Mouse (Mus musculus) hindbrain, embryonic 13.5 days (tissue): ENCODE measurements at regions not wholly inside any gene's neighbourhood (a gene's known extent, or its start where the extent isn't known, plus 50 kb on each side); places are given as distances from the start of the nearest gene placed in this dataset.

Source experiments
- ATAC-seq: fragments of 200-750 bp; cut with Nextera tagmentation; 2 replicates; pipeline ENCODE4 v1.8.0; 2017; ENCODE audit warnings: moderate TSS enrichment; ENCODE audit not compliant: low FRiP score
- H3K27ac ChIP-seq: fragments of 300-500 bp; sonication (generic); 2 replicates; pipeline ENCODE4 v1.5.1; 2015; ENCODE audit warnings: inconsistent platforms, mild to moderate bottlenecking, moderate library complexity
- H3K27me3 ChIP-seq: fragments of 300-500 bp; sonication (generic); 2 replicates; pipeline ENCODE4 v1.6.1; 2015; ENCODE audit warnings: mild to moderate bottlenecking, inconsistent platforms
- H3K36me3 ChIP-seq: fragments of 300-500 bp; sonication (generic); 2 replicates; pipeline ENCODE4 v1.6.1; 2015; ENCODE audit warnings: mild to moderate bottlenecking, inconsistent platforms
- H3K4me1 ChIP-seq: fragments of 300-500 bp; sonication (generic); replicated peaks from 2 replicates; pipeline ENCODE4 v1.6.1; 2015; ENCODE audit warnings: inconsistent platforms
- H3K4me2 ChIP-seq: fragments of 300-500 bp; sonication (generic); 2 replicates; pipeline ENCODE4 v1.6.1; 2015; ENCODE audit warnings: inconsistent platforms, mild to moderate bottlenecking, moderate library complexity
- H3K4me3 ChIP-seq: fragments of 300-500 bp; sonication (generic); 2 replicates; pipeline ENCODE4 v1.5.1; 2015; ENCODE audit warnings: mild to moderate bottlenecking, inconsistent platforms
- H3K9ac ChIP-seq: fragments of 300-500 bp; sonication (generic); 2 replicates; pipeline ENCODE4 v1.6.1; 2015; ENCODE audit warnings: mild to moderate bottlenecking, inconsistent platforms
- H3K9me3 ChIP-seq: fragments of 300-500 bp; sonication (generic); 2 replicates; pipeline ENCODE4 v1.6.1; 2016; ENCODE audit warnings: inconsistent platforms
- WGBS: fragments of 180-500 bp; shearing (Covaris S2); methylation state at CpG from one replicate; pipeline ENCODE4 v1.1.7; 2015; 5-methylcytosine and 5-hydroxymethylcytosine counted together

GRCm38 (mm10) chr6:88964071-88964470 is 62.0 kb downstream of the Tpra1 start:
- 76% methylated on average over 7 of the region's 7 CpGs for WGBS
- H3K4me1 ChIP-seq = peaks cover 48% of the 10 kb centered on the region

GRCm38 (mm10) chr6:88964911-88965310 is 62.9 kb downstream of the Tpra1 start:
- H3K4me2 ChIP-seq = no peak overlapping the region
- no peaks in the 10 kb centered on the region for H3K9me3 ChIP-seq
- 0 out of 2 replicates have a peak overlapping the region, but pooled peaks have one; percentile 35 for H3K9ac ChIP-seq
- peaks cover 48% of the 10 kb centered on the region for H3K4me1 ChIP-seq
- no peak for ATAC-seq
- no peaks in the 10 kb centered on the region for H3K36me3 ChIP-seq
- H3K4me3 ChIP-seq = no peak overlapping the region
- WGBS = 90% methylated on average over 6 of the region's 6 CpGs
- H3K27me3 ChIP-seq = peaks cover 20% of the 10 kb centered on the region; the same call in 1 of the 2 replicates
- H3K27ac ChIP-seq = peak overlapping the region; percentile 76; the same call in 1 of the 2 replicates

More at GRCm38 (mm10) chr6:88964071-88964470, 62.0 kb downstream of the Tpra1 start:
- H3K36me3 ChIP-seq = no peaks in the 10 kb centered on the region
- H3K27me3 ChIP-seq = peaks cover 16% of the 10 kb centered on the region; the same call in 1 of the 2 replicates
- ATAC-seq = no peak
- H3K9ac ChIP-seq = no peak overlapping the region
- H3K27ac ChIP-seq = no peak overlapping the region
- no peak overlapping the region for H3K4me3 ChIP-seq
- no peaks in the 10 kb centered on the region for H3K9me3 ChIP-seq
- H3K4me2 ChIP-seq = no peak overlapping the region

DNA sequence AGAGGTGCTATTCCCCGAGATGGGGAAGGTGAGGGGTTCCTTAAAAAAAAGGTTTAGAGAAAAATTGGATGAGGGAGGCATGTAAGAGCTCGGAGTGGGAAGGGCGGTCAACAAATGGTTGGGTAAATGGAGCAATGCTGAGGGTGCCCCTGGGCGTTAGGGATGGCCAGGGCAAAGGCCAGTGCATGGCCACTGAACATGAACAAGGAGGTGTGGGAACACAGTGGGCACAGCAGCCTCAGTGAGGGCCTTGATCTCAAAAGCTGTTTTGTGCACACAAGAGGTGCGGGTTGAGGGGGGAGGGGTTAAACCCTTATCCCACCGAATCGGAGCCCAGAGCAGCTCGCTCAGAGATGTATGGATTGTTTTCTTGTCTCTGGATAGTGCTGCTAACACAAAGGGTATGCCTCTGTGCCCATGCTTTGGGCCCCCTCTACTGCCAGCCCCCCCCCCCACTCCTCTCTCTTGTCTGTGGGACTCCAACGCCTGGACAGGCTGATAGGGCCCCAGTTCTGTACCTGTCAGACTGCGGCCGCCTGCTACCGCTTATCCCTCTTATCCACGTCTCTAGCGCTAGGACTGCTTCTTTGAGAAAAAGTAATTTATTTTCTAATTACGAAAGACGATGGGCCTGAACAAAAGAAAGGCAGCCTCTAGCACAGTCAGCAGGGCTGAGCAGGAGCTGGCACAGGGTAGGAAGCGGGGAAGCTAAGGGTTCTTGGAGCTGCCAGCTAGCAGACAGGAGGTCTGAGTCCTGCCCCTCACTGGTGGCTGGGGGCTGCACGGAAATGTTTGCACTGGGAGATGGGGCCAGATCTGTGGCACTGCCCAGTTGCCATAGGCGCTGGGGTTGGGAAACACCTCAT is 63.5 kb downstream of the Tpra1 start:
- peak overlapping the region; percentile 76 for H3K27ac ChIP-seq
- peak; percentile 71 for ATAC-seq
- peaks cover 23% of the 10 kb centered on the region; the same call in 1 of the 2 replicates for H3K27me3 ChIP-seq
- H3K9me3 ChIP-seq = no peaks in the 10 kb centered on the region
- H3K4me2 ChIP-seq = no peak overlapping the region
- H3K9ac ChIP-seq = peak overlapping the region; percentile 35; the same call in 1 of the 2 replicates
- H3K4me1 ChIP-seq = peaks cover 48% of the 10 kb centered on the region
- no peak overlapping the region for H3K4me3 ChIP-seq
- no peaks in the 10 kb centered on the region for H3K36me3 ChIP-seq
- 32% methylated on average over 19 of the region's 19 CpGs for WGBS

DNA sequence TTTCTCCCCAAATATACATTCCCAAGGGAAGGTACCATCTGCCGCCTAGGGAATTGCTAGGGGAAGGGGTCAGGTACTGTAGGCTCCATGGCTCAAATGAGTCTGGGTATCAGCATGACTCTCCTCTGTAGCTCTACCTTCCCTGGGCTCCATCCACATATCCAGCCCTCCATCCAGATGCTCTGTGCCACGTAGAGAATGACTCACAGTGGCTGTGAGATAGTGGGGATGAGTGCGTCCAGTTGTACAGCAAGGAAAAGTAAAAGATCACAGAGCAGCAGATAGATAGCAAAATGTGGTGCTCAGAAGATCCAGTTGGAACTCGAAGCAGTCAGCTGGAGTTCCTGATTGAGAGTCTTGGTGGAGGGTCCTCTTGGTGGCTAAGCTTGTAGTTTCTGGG is 64.5 kb downstream of the Tpra1 start:
- peaks cover 49% of the 10 kb centered on the region for H3K4me1 ChIP-seq
- H3K27me3 ChIP-seq = peaks cover 20% of the 10 kb centered on the region; the same call in 1 of the 2 replicates
- no peak overlapping the region for H3K9ac ChIP-seq
- H3K4me2 ChIP-seq = no peak overlapping the region
- no peak overlapping the region for H3K4me3 ChIP-seq
- H3K36me3 ChIP-seq = no peaks in the 10 kb centered on the region
- WGBS = 90% methylated on average over 4 of the region's 4 CpGs
- ATAC-seq = no peak
- no peaks in the 10 kb centered on the region for H3K9me3 ChIP-seq
- 0 out of 2 replicates have a peak overlapping the region, but pooled peaks have one; percentile 76 for H3K27ac ChIP-seq

GRCm38 (mm10) chr6:88968842-88969241 is 66.8 kb downstream of the Tpra1 start:
- Histone ChIP-seq H3K36me3 (no peaks in the 10 kb centered on the region), H3K4me3 (no peak overlapping the region), H3K9me3 (no peaks in the 10 kb centered on the region), H3K27me3 (0 out of 2 replicates have a peak, but pooled peaks cover 21% of the 10 kb centered on the region), H3K4me2 (no peak overlapping the region), H3K9ac (no peak overlapping the region), H3K4me1 (peaks cover 72% of the 10 kb centered on the region), H3K27ac (no peak overlapping the region)
- ATAC-seq = no peak
- WGBS = 54% methylated on average over 4 of the region's 4 CpGs

GRCm38 (mm10) chr6:88971729-88972128 is 69.7 kb downstream of the Tpra1 start:
- no peak overlapping the region for H3K4me3 ChIP-seq
- no peak overlapping the region for H3K4me2 ChIP-seq
- H3K9me3 ChIP-seq = no peaks in the 10 kb centered on the region
- H3K4me1 ChIP-seq = peaks cover 84% of the 10 kb centered on the region
- peak overlapping the region; percentile 55 for H3K27ac ChIP-seq
- H3K27me3 ChIP-seq = 0 out of 2 replicates have a peak, but pooled peaks cover 28% of the 10 kb centered on the region
- 4% methylated on average over 9 of the region's 9 CpGs for WGBS
- ATAC-seq = no peak
- no peaks in the 10 kb centered on the region for H3K36me3 ChIP-seq
- H3K9ac ChIP-seq = 0 out of 2 replicates have a peak overlapping the region, but pooled peaks have one; percentile 49

- no peak for ATAC-seq
- H3K4me2 ChIP-seq = no peak overlapping the region
- peak overlapping the region; percentile 29; the same call in 1 of the 2 replicates for H3K9ac ChIP-seq
- H3K36me3 ChIP-seq = no peaks in the 10 kb centered on the region
- no peaks in the 10 kb centered on the region for H3K9me3 ChIP-seq
- peaks cover 100% of the 10 kb centered on the region for H3K4me1 ChIP-seq
- WGBS = 19% methylated on average over 7 of the region's 7 CpGs
- no peak overlapping the region for H3K4me3 ChIP-seq
- peak overlapping the region; percentile 81 for H3K27ac ChIP-seq
- 0 out of 2 replicates have a peak, but pooled peaks cover 24% of the 10 kb centered on the region for H3K27me3 ChIP-seq
Measured at GRCm38 (mm10) chr6:88974457-88974856, 72.4 kb downstream of the Tpra1 start.

DNA sequence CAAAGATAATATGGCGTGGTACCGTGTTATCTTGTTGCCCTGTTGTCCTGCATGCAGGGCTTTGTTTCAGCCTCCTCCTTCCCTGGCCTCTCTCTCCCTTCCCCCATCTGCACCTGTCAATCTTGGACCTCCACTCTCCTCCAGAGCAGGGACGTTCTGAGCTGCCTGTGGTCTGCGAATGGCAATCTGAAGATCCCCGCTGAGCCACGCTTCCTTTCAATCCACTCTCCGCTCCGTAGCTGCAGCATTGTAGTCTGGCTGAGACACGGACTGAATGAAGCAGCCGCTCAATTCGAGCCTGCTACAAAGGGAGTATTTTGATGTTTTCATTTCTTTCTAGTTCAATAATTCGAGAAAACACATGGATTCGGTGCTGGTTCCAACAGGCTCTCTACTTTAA is 74.5 kb downstream of the Tpra1 start:
- Histone ChIP-seq H3K9ac (0 out of 2 replicates have a peak overlapping the region, but pooled peaks have one; percentile 3), H3K36me3 (no peaks in the 10 kb centered on the region), H3K4me2 (peak overlapping the region; percentile 4; the same call in 1 of the 2 replicates), H3K9me3 (no peaks in the 10 kb centered on the region), H3K4me3 (no peak overlapping the region), H3K27me3 (0 out of 2 replicates have a peak, but pooled peaks cover 18% of the 10 kb centered on the region), H3K4me1 (peaks cover 94% of the 10 kb centered on the region), H3K27ac (peak overlapping the region; percentile 77)
- 2% methylated on average over 13 of the region's 13 CpGs for WGBS
- ATAC-seq = no peak

DNA sequence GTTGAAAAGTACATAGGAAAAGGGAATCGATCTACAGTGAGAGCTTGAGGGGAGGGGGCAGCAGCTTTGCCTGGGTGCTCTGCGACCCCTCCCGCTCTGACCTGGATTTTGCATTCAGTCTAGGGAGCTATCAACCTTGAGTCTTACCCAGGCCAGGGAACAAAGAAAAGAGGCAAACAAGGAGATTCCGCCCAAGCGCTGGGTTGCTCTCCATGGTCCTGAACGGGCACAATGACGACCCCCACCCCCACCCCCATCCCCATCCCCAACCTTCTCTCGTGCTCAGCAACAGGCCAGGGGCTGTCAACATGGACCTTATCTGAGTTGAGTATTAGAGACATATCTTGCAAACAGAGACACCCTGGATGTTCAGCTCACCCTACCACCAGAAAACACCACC is 74.9 kb downstream of the Tpra1 start:
- peaks cover 93% of the 10 kb centered on the region for H3K4me1 ChIP-seq
- no peak for ATAC-seq
- peak overlapping the region; percentile 4; the same call in 1 of the 2 replicates for H3K4me2 ChIP-seq
- H3K4me3 ChIP-seq = no peak overlapping the region
- peak overlapping the region; percentile 77 for H3K27ac ChIP-seq
- 0 out of 2 replicates have a peak, but pooled peaks cover 18% of the 10 kb centered on the region for H3K27me3 ChIP-seq
- H3K9ac ChIP-seq = 0 out of 2 replicates have a peak overlapping the region, but pooled peaks have one; percentile 14
- WGBS = 5% methylated on average over 8 of the region's 8 CpGs
- H3K9me3 ChIP-seq = no peaks in the 10 kb centered on the region
- H3K36me3 ChIP-seq = no peaks in the 10 kb centered on the region

DNA sequence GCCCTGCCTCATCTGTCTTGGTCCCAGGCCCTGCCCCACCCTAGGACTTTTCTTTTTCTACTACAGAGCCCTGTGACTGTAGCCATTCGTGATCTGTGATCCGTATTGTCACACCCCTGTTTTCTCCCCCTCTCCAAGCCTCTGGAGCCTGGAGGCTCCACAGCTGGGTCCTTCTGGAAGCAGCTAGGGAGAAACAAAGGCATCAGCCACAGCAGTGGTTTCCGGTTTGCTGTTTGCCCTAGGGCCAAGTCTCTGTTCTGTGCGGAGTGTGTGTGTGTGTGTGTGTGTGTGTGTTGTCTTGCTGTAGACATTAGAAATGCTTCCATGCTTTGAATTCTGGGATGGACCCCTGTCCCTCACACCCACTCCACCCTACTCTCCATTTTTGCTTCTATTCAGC is 76.9 kb downstream of the Tpra1 start:
- H3K27ac ChIP-seq = peak overlapping the region; percentile 61
- H3K27me3 ChIP-seq = 0 out of 2 replicates have a peak, but pooled peaks cover 25% of the 10 kb centered on the region
- ATAC-seq = no peak
- WGBS = 12% methylated on average over 4 of the region's 4 CpGs
- H3K4me1 ChIP-seq = peaks cover 77% of the 10 kb centered on the region
- no peak overlapping the region for H3K9ac ChIP-seq
- H3K36me3 ChIP-seq = no peaks in the 10 kb centered on the region
- H3K4me3 ChIP-seq = no peak overlapping the region
- H3K9me3 ChIP-seq = no peaks in the 10 kb centered on the region
- no peak overlapping the region for H3K4me2 ChIP-seq

GRCm38 (mm10) chr6:88980112-88980511 is 78.1 kb downstream of the Tpra1 start:
- Histone ChIP-seq H3K4me2 (no peak overlapping the region), H3K27ac (peak overlapping the region; percentile 80), H3K9me3 (no peaks in the 10 kb centered on the region), H3K36me3 (no peaks in the 10 kb centered on the region), H3K4me1 (peaks cover 73% of the 10 kb centered on the region), H3K9ac (0 out of 2 replicates have a peak overlapping the region, but pooled peaks have one; percentile 24), H3K27me3 (0 out of 2 replicates have a peak, but pooled peaks cover 29% of the 10 kb centered on the region), H3K4me3 (no peak overlapping the region)
- WGBS = under 1% methylated on average over 8 of the region's 8 CpGs
- ATAC-seq = peak; percentile 84

DNA sequence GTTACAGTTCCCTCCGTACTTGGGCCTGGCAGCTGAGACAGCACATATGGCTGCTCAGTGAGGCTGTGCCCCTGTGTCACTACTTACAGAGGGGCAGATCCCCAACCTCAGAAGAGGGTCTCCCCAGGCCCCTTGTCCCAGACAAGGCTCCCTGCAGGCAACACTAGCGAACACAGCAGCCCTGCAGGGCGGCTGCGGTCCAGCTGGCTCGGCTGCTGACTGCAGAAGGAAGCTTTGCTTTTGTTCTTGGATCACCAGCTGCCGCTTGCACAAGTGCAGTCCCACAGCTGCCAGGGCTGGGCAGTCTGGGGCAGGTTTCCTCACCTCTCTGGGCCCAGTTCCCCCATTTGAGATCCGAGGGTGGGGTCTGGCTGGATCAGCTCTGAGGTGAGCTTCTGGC is 79.5 kb downstream of the Tpra1 start:
- H3K27me3 ChIP-seq = 0 out of 2 replicates have a peak, but pooled peaks cover 33% of the 10 kb centered on the region
- no peaks in the 10 kb centered on the region for H3K9me3 ChIP-seq
- peaks cover 60% of the 10 kb centered on the region for H3K4me1 ChIP-seq
- no peak overlapping the region for H3K4me2 ChIP-seq
- H3K36me3 ChIP-seq = no peaks in the 10 kb centered on the region
- 0 out of 2 replicates have a peak overlapping the region, but pooled peaks have one; percentile 39 for H3K9ac ChIP-seq
- peak; percentile 16; the same call in 1 of the 2 replicates for ATAC-seq
- H3K4me3 ChIP-seq = no peak overlapping the region
- WGBS = 4% methylated on average over 7 of the region's 7 CpGs
- peak overlapping the region; percentile 71 for H3K27ac ChIP-seq
